Mouse (Mus musculus): ENCODE measurements at regions not wholly inside any gene's neighbourhood (a gene's known extent, or its start where the extent isn't known, plus 50 kb on each side); places are given as distances from the start of the nearest gene placed in this dataset.

- DNase-seq (ENCODE audit: low read depth, low spot score): peak; percentile 44
Observed at GRCm38 (mm10) chr1:133981185-133981584, 55.9 kb upstream of the Fmod start.

GRCm38 (mm10) chr1:133978271-133978988, 57.2 kb upstream of the Prelp start:
- no peak for DNase-seq (ENCODE audit: low read depth, low spot score)

GRCm38 (mm10) chr1:133977260-133977659, 56.0 kb upstream of the Prelp start:
- DNase-seq (ENCODE audit: low read depth, low spot score): no peak

- DNase-seq (ENCODE audit: low read depth, low spot score): no peak
Observed at GRCm38 (mm10) chr1:133973801-133974200, 52.6 kb upstream of the Prelp start.

GRCm38 (mm10) chr1:133971290-133971689, 50.1 kb upstream of the Prelp start:
- no peak for DNase-seq (ENCODE audit: low read depth, low spot score)
